Mouse (Mus musculus) liver, embryonic 12.5 days (tissue): ENCODE results near the gene Apcs. TPM values are rescaled to one million over a fixed set of nuclear protein-coding genes. Genes with fewer than 3 reads are reported as not detected.
A peak's percentile ranks its signal among the peaks of the same experiment; 100 is the strongest.

ENCODE experiments used
- ATAC-seq: fragments of 200-750 bp; cut with Nextera tagmentation; 2 replicates; pipeline ENCODE4 v1.8.0; 2017; ENCODE audit warnings: moderate number of reproducible peaks, mild to moderate bottlenecking, moderate library complexity
- H3K27ac ChIP-seq: fragments of 300-500 bp; sonication (generic); 2 replicates; pipeline ENCODE4 v1.5.1; 2016; ENCODE audit warnings: mild to moderate bottlenecking
- H3K27me3 ChIP-seq: fragments of 300-500 bp; sonication (generic); replicated peaks from 2 replicates; pipeline ENCODE4 v1.6.1; 2016; ENCODE audit warnings: mild to moderate bottlenecking, moderate library complexity
- H3K36me3 ChIP-seq: fragments of 300-500 bp; sonication (generic); 2 replicates; pipeline ENCODE4 v1.6.1; 2016; ENCODE audit warnings: mild to moderate bottlenecking, moderate library complexity
- H3K4me1 ChIP-seq: fragments of 300-500 bp; sonication (generic); 2 replicates; pipeline ENCODE4 v1.6.1; 2016
- H3K4me2 ChIP-seq: fragments of 300-500 bp; sonication (generic); 2 replicates; pipeline ENCODE4 v1.6.1; 2016; ENCODE audit warnings: mild to moderate bottlenecking, moderate library complexity
- H3K4me3 ChIP-seq: fragments of 300-500 bp; sonication (generic); 2 replicates; pipeline ENCODE4 v1.5.1; 2016; ENCODE audit warnings: mild to moderate bottlenecking, moderate library complexity
- H3K9ac ChIP-seq: fragments of 300-500 bp; sonication (generic); 2 replicates; pipeline ENCODE4 v1.6.1; 2016; ENCODE audit warnings: mild to moderate bottlenecking, moderate library complexity
- H3K9me3 ChIP-seq: fragments of 300-500 bp; sonication (generic); replicated peaks from 2 replicates; pipeline ENCODE4 v1.6.1; 2016; ENCODE audit warnings: mild to moderate bottlenecking, moderate library complexity
- WGBS: fragments of 180-500 bp; shearing (Covaris S2); methylation state at CpG from one replicate; pipeline ENCODE4 v1.1.7; 2016; ENCODE audit not compliant: insufficient replicate concordance; 5-methylcytosine and 5-hydroxymethylcytosine counted together
- polyA plus RNA-seq: library from polyadenylated mRNA; unstranded; fragments of >200 nt; fragmentation: Nextera tagmentation; extraction: Ambion mirVana; gene quantifications from 2 replicates; pipeline ENCODE4 v1.2.1, GENCODE M21; 2016

The Apcs gene
- polyA plus RNA-seq, result 8.1 and 9.0 TPM in 2 replicates

- Histone ChIP-seq H3K9ac (no peak within 1 kb of the TSS), H3K27me3 (no peaks in the 10 kb centered on the region), H3K27ac (no peak within 1 kb of the TSS), H3K4me2 (no peak within 1 kb of the TSS), H3K9me3 (no peaks in the 10 kb centered on the region), H3K4me3 (no peak within 1 kb of the TSS), H3K36me3 (no peaks in the 10 kb centered on the region), H3K4me1 (no peaks in the 10 kb centered on the region)
- 38% methylated on average over 2 of the region's 2 CpGs for WGBS
- peak; percentile 47 for ATAC-seq
Observed at GRCm38 (mm10) chr1:172894777-172895357, at the start of gene Apcs. TSS of gene Apcs (minus strand) at chr1:172895041.

DNA sequence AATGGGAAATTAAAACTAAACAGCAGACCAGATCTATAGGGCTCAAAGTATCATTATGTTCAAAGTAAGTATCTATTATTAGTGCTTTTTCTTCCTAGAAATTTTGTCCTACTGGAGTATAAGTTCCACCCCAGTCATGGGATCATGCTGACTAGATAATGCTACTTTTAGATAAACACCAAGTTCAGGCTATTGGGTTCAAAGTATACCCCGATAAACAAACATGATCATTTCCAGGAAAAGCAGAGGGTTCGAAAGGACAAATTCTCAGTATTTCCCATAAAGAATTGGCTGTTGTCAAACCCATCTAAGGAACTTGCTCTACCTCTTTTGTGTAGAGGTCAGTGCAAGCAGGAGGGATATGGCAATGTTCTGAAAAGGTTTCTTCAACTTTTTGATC is 37.4 kb upstream of the Apcs start:
- no peaks in the 10 kb centered on the region for H3K36me3 ChIP-seq
- WGBS, result 62% methylated on average over 2 of the region's 2 CpGs
- no peak overlapping the region for H3K4me3 ChIP-seq
- H3K27me3 ChIP-seq, result no peaks in the 10 kb centered on the region
- ATAC-seq, result no peak
- no peaks in the 10 kb centered on the region for H3K4me1 ChIP-seq
- H3K9ac ChIP-seq, result no peak overlapping the region
- H3K4me2 ChIP-seq, result no peak overlapping the region
- H3K27ac ChIP-seq, result no peak overlapping the region
- no peaks in the 10 kb centered on the region for H3K9me3 ChIP-seq

- WGBS, result 58% methylated on average over 2 of the region's 2 CpGs
- H3K36me3 ChIP-seq, result no peaks in the 10 kb centered on the region
- H3K4me2 ChIP-seq, result no peak overlapping the region
- H3K4me1 ChIP-seq, result no peaks in the 10 kb centered on the region
- H3K4me3 ChIP-seq, result no peak overlapping the region
- H3K27me3 ChIP-seq, result no peaks in the 10 kb centered on the region
- ATAC-seq, result no peak
- H3K9me3 ChIP-seq, result no peaks in the 10 kb centered on the region
- H3K9ac ChIP-seq, result no peak overlapping the region
- H3K27ac ChIP-seq, result no peak overlapping the region
Observed at GRCm38 (mm10) chr1:172918450-172918849, 23.6 kb upstream of the Apcs start.

GRCm38 (mm10) chr1:172917115-172917514 is 22.3 kb upstream of the Apcs start:
- no peak for ATAC-seq
- 66% methylated on average over 1 of the region's 1 CpGs for whole genome bisulfite sequencing
- Histone ChIP-seq H3K9ac (no peak overlapping the region), H3K36me3 (no peaks in the 10 kb centered on the region), H3K4me2 (no peak overlapping the region), H3K4me1 (no peaks in the 10 kb centered on the region), H3K27ac (no peak overlapping the region), H3K9me3 (no peaks in the 10 kb centered on the region), H3K27me3 (no peaks in the 10 kb centered on the region), H3K4me3 (no peak overlapping the region)

DNA sequence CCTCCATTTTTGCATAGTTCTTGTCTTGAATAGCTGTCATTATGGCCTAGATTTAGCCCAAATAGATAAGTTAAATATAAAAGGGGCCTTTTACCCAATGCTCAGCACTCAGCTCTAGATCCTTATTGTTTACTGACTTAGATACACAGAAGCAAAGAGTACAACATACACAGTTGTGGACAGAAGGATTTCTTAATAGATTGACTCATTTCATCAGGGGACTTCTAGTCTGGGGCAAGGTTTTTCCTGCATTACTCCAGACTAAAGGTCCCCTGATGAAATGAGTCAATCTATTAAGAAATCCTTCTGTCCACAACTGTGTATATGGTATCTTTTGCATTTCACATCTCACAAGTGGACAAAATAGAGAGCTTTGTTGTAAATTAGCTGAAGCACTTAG is 8.5 kb upstream of the Apcs start:
- Histone ChIP-seq H3K4me2 (no peak overlapping the region), H3K9me3 (no peaks in the 10 kb centered on the region), H3K4me3 (no peak overlapping the region), H3K27me3 (no peaks in the 10 kb centered on the region), H3K27ac (no peak overlapping the region), H3K4me1 (no peaks in the 10 kb centered on the region), H3K36me3 (no peaks in the 10 kb centered on the region), H3K9ac (no peak overlapping the region)
- ATAC-seq, result no peak

DNA sequence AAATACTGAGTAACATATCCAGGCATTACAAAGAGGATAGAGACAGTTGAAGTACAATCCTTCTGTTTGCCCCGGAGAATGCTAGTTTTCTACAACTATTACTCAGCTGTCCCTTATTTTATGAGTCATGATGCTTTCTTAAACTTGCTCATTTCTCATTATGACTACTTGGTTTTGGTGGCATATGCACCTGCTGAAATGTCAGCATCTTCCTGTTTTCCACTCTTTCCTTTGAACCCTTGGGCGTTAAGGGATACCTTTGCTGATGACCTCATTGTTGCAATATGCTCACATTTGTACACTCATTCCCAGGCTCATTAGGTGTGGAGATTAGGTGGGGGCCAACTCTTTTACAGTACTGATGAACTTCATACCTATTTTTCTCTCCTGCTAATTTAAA is 594 bp upstream of the Apcs start:
- H3K9ac ChIP-seq, result no peak overlapping the region
- 71% methylated on average over 2 of the region's 2 CpGs for WGBS
- no peak overlapping the region for H3K27ac ChIP-seq
- H3K4me3 ChIP-seq, result no peak overlapping the region
- H3K9me3 ChIP-seq, result no peaks in the 10 kb centered on the region
- no peaks in the 10 kb centered on the region for H3K4me1 ChIP-seq
- H3K36me3 ChIP-seq, result no peaks in the 10 kb centered on the region
- H3K4me2 ChIP-seq, result no peak overlapping the region
- no peaks in the 10 kb centered on the region for H3K27me3 ChIP-seq
- ATAC-seq, result no peak

DNA sequence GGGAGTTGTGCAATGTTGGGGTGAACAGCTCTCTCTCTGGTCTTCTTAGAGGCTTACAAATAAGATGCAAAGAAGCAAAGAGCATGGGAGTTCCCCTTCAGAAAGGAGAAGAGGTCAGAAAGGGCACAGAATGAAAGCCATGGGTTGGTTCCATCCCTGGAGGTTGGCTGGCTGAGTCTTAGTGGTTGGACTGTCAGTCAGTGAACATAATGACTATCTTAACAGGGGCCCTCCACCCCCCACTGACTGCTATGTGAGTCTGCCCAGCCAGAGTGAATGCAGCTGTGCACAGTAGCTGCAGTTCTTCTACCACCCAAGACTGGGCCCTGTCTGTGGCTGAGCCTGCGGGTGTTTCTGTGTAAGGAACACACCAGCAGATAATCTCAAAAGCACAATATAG is 18.2 kb downstream of the Apcs start:
- Histone ChIP-seq H3K36me3 (no peaks in the 10 kb centered on the region), H3K9me3 (no peaks in the 10 kb centered on the region), H3K9ac (no peak overlapping the region), H3K4me1 (no peaks in the 10 kb centered on the region), H3K27ac (no peak overlapping the region), H3K4me3 (no peak overlapping the region), H3K27me3 (no peaks in the 10 kb centered on the region), H3K4me2 (no peak overlapping the region)
- 63% methylated on average over 1 of the region's 1 CpGs for WGBS
- ATAC-seq, result no peak

DNA sequence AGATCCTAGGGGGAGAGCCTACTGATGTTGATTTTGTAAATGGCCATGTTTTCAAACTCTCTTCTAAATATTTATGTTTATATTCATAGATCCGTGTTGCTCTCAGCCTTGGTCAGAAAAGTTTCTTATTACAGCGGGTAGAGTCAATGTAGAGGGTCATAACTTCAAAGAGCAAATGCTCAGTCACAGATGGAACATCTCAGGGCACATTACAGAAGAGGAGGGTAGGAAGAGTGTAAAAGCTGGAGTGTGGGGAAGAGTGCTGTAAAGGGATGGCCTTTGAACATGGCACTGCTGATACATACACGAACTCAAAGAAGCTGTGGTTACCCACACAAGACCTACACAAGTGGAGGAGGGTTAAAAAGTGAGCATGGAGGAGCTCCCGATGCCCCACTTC is 19.6 kb downstream of the Apcs start:
- Histone ChIP-seq H3K4me3 (no peak overlapping the region), H3K9ac (no peak overlapping the region), H3K27ac (no peak overlapping the region), H3K27me3 (no peaks in the 10 kb centered on the region), H3K4me2 (no peak overlapping the region), H3K9me3 (no peaks in the 10 kb centered on the region), H3K36me3 (no peaks in the 10 kb centered on the region), H3K4me1 (no peaks in the 10 kb centered on the region)
- 54% methylated on average over 4 of the region's 4 CpGs for WGBS
- ATAC-seq, result no peak

- no peak overlapping the region for H3K4me3 ChIP-seq
- H3K9me3 ChIP-seq, result no peaks in the 10 kb centered on the region
- no peak for ATAC-seq
- H3K36me3 ChIP-seq, result no peaks in the 10 kb centered on the region
- no peak overlapping the region for H3K27ac ChIP-seq
- H3K9ac ChIP-seq, result no peak overlapping the region
- H3K4me2 ChIP-seq, result no peak overlapping the region
- no peaks in the 10 kb centered on the region for H3K27me3 ChIP-seq
- WGBS, result 58% methylated on average over 2 of the region's 2 CpGs
- H3K4me1 ChIP-seq, result no peaks in the 10 kb centered on the region
Observed at GRCm38 (mm10) chr1:172848171-172848570, 46.7 kb downstream of the Apcs start.

DNA sequence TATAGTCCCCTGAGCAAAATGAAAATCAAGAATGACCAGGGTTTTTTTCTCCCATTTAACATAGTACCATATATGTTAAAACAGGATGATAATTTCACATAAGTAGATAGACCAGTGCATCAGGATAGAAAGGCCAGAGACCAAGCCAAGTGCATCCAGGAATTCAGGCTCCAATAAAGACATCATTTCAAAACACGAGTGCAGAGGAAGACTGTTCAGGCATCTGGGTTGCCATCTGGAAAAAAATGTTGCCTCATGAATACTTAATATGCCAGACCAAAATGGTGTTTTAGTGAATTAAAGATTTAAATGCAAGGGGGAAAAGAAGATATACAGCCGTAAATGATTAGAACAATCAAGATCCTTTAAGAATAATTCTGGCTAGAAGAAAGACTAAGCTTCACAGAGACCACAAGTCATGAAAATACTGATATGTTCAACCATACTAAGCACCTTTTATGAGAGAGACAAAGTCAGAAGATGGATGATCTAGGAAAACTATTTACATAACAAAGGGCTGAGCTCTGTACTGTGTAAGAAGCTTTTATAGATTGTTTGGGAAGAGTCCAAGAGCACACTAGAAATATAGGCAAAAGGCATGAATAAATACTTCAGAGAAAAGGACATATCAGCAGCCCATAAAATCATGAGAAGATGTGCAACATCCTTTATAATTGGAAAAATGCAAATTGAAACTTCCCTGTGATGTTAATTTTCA is 47.6 kb downstream of the Apcs start:
- no peak for ATAC-seq
- no peak overlapping the region for H3K27ac ChIP-seq
- H3K4me2 ChIP-seq, result no peak overlapping the region
- H3K4me3 ChIP-seq, result no peak overlapping the region
- 52% methylated on average over 2 of the region's 2 CpGs for WGBS
- H3K9ac ChIP-seq, result no peak overlapping the region
- H3K9me3 ChIP-seq, result no peaks in the 10 kb centered on the region
- no peaks in the 10 kb centered on the region for H3K27me3 ChIP-seq
- no peaks in the 10 kb centered on the region for H3K36me3 ChIP-seq
- no peaks in the 10 kb centered on the region for H3K4me1 ChIP-seq

Other genes starting within 250 kb of the Apcs start
- 8.9 and 9.1 TPM in 2 replicates for gene Crp, start 197.0 kb downstream of the Apcs start, polyA plus RNA-seq
- not detected in 2 replicates for gene Olfr16, start 55.4 kb upstream of the Apcs start, polyA plus RNA-seq
- gene Olfr1408, start 242.3 kb upstream of the Apcs start, polyA plus RNA-seq, result not detected in 2 replicates